Mouse (Mus musculus) yolk sac, embryonic 10.5 days (tissue): ENCODE data around the gene Limch1.

ENCODE experiments used
- DNase-seq: peaks from one replicate; pipeline ENCODE4 v3.0.0-alpha.2; 2017; ENCODE audit warnings: low spot score

Gene Limch1

DNA sequence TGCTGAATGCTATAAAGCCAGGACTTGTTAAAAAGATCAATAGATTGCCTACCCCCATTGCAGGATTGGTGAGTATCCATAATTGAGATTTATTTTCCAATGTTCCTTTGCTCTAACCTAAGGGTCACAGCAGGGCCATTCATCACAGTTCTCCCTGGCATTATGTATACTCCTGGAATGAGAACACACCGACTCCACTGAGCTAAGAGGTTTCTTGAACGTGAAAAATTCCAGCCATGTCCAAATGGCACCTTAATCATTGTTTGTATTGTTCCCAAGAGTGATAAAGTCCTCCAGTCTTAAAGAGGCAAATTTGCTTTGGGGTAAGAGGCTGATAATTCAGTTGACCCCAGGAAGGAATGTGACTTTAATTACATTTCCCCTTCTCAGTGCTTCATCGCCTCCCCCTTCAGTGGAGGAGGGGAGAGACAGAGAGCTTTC is 136.3 kb downstream of the Limch1 start:
- peak; percentile 11 for DNase-seq

DNA sequence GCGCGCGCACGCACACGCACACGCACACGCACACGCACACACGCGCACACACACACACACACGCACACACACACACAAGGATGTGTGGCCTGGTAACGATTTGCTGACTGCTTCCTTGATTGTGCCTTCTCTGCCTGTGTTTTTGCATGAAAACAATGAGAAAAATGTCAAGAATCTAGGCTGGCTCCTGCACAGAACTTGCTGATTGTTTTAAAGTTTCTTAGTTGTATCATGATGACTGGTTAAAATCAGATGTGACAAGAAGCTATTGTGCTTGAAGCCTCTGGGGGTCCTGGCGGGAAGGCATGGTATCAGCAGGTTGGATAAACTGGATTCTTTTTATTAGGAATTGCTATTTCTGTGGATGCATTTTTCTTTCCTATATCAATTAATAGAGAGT is 137.1 kb downstream of the Limch1 start:
- no peak for DNase-seq

DNA sequence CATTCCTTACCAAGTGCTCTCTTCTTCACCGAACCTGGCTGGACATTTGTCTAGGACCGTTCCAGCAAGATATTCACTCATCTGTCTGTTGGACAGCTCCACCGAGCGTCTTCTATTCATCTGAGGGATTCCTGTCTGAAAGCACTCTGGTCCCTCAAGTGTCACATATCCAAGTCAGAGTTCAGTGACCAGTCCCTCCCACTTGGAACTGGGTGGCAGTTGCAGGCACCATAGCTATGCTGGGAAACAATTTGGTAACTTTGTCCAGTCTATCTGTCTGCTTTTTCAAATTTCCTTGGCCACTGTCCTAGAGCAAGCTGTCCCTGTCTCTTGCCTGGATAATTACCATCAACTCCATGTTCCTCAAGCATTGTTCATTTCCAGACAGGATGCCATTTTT is 138.9 kb downstream of the Limch1 start:
- DNase-seq = no peak

DNA sequence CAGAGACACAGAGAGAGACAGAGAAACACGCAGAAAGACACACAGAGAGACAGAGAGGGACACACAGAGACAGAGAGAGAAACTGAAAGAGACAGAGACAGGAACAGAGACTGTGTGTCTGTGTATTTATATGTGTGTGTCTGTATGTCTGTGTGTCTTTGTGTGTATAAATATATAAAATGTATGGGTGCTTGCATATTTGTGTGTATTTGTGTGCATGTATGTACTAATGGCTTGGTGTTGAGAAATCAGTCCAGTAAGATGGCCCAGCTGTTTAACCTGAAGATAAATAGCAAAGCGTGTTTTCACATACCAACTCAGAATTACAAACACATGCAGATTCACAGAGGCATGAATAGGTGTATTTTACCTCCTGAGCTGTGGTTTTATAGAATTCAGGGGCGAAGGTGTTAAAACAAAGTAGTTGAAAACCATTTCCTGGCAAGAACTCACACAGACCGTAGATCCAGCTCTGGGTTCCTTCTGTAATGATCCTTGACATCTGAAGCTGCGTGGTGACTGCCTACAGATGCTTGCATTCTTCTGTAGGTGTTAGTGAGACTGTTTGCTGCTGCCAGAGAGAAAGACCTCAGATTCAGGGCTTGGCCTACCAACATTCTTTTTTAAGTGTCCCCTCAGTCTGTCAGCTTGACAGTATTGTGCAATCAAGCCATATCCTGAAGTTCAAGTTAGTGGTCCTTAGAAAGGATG is 140.9 kb downstream of the Limch1 start:
- DNase-seq = no peak

DNA sequence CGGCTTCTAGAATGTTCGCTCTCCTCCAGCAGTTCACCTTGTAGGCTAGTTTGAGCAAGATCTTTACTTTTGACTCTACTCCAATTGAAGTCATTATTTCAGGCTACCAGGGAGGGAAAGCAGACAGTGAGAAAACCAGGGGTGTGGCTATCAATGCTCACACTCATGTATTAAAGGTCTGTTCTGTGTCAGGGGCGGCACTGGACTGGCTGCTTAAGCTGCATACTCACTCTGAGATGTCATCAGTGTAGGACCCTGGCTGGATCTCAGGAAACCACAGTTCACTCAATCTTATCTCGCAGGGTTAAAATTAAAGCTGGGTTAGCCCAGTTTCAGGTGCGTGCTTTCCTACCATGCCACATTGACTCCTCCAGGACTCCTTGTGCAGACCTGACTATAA is 142.4 kb downstream of the Limch1 start:
- DNase-seq = no peak

DNA sequence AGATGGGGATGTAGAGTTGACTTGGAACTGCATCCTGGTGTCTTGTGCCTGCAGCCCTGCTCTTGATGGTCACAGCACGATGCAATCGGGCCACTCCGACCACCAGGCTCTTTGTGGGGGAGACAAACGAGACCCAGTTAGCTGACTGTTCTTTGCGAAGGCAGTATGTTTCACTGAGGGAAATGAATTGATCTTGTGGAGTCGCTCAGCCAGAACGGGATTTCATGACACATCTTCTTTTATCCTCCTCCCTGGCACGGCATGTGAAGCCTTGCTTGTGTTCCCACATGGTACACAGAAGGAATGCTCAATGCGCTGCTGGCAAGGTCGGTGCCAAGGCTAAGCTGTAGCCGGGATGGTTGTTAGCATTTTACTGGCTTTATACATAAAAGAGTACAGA is 143.7 kb downstream of the Limch1 start:
- DNase-seq = no peak

DNA sequence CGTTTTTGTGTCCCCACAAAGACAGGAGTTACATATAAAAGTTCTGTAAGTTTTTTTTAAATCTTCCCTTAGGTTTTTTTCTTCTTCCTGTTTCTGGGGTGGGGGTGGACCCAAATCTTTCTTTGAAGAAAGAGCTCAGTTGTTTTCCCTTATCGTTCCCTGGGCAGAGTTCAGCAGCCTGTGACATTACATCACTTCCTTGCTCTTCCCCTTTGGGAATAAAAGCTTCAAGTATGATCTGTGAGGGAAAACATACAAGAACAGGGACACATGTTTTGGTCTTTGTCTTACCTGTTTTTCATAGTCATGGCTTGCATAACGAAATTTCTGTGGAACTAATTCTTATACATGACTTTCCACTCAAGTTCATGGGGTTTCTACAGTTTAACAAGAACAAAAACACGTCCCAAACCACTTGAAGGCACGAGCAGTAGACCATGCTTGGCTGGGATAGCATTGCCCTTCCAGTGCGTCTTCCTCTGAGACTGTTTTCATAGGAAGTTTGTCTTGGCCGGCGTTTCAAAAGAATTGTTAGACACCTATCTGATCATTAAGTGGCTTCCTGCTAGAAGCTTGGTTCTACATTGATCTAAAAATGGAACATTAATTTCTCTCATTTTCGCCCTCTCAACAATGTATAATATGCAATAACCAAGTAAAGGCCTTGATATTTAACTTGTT is 150.0 kb downstream of the Limch1 start:
- no peak for DNase-seq

DNA sequence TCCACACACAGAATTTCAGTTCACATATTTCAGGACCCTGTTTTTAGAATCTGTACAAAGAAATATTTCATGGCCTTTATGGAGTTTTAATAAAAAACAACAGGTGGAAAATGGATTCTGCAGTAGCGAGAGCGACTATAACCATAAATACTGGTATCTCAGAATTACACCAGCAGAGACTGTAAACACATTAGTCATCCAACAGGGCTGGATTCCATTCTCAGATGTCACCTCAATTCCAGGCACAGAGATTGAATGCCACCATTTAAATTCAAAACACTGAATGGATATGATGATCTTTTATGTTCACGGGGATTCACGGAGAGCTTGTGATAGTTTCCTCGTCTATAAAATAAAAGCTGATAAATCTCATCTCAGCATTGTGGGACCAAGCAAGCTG is 152.0 kb downstream of the Limch1 start:
- DNase-seq = no peak

DNA sequence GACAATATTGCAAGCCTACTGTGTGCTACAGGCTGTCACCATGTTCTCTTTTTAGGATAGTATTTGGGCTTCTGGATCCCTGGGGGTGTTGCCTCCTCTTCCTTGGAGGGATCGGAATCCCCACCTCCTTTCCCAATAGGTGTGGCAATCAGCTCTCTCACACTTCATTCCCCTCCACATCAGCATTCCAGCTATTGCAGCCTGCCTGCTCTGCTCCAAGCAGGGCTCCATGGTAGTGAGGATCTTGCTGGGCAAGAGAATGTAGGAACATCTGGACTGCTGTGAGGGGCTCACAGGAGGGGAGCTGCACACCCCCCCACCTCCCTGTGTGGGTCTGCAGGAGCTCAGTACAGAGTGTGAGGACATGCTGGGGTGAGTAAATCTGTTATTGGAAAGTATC is 152.6 kb downstream of the Limch1 start:
- no peak for DNase-seq

DNA sequence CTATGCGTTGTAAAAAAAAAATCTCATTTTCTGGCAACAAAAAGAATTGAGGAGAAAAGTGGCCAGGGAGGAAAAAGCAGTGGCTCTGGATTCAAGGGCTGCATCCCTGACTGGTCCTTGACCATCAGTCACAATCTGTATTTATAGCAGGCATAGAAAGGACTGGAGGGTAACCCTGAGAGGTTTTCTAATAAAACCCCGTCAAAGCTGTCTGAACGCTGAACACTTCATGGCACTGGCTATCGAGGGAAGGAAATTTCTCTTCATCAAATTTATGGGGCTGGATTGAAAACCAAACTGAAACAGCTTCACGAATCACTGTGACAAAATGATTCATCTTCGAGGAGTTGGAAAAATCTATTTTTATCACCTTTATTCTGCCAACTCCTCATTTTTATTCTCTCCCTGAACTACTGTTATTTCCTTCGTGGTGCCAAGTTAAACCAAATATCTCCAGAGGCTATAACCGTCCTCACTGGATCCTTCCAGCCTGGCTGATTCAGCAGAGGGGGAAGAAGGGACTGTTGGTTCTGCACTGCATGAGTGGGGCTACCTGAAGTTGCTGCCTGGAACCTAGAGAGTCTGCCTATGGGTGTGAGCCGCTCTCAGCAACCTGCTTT is 153.3 kb downstream of the Limch1 start:
- no peak for DNase-seq

DNA sequence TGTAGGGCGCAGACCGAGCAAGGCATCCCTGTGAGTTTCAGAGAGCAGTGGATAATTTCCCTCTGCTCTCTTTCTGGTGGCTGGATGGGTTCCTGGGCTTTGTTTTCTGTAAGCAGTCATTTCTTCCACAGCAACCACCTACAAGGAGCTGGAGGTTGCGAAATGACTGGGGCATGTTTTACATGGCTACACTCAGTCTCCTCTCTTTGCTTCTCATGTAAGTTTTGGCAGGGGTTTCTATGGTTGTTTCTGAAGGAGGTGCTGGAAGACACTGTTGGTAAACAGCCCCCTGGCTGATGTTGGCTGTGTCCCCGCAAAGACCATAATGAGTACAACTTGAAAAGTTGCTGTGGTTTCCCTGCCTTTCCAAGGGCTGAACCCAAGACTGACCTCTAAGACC is 155.5 kb downstream of the Limch1 start:
- DNase-seq = no peak

DNA sequence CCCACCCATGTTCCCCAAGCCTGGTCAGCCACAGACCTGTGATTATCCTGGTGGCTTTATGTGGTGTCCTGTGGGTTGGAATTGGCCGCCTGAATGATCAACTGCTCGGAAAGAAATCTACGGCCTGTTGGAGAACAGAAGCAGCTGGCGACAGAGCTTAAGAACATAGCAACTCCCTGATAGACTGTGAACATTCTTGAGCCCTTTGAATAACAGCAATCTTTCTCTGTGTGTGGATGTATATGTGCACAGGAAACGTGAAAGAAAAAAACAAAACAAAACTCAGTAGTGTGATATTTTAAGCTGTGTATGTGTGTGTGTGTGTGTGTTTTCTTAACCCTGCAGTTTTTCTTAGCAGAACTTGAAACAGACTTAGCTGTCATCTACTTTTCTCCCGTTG is 159.2 kb downstream of the Limch1 start:
- DNase-seq = no peak

DNA sequence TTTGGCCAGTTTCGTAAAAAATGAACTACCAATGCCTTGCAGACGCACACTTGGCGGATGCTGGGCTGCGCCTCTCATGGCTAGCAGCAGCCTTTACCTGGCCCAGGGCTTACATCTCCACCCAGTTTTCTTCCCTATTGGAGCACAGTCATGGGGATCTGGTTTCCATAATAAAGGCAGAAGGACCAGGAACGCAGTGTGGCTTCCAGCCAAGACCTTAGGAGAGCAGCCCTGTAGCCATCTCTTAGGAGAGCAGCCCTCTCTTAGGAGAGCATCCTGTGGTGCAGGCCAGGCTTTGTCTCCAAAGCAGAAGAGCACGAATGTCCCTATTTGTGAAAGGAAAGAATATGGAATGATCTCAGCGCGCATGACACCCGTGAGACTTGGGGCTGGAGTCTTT is 163.3 kb downstream of the Limch1 start:
- DNase-seq = no peak

DNA sequence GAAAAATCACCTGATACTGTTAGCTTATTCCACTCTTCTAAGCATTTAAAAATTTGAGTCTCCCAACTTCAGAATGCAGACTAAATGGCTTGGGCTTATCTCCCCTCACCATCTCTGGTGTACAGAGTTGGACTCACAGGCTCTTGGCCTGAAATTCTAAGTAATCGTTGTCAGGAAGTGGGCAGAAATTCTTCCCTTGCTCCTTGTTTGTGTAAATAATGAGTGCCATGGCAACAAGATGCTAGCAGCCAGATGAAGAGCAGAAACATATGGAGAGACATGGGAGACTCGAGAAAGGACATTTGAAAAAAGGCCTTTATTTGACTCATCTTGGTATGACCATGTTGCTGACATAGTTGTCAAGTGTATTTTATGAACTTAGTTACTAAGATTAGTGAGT is 164.3 kb downstream of the Limch1 start:
- DNase-seq = no peak

DNA sequence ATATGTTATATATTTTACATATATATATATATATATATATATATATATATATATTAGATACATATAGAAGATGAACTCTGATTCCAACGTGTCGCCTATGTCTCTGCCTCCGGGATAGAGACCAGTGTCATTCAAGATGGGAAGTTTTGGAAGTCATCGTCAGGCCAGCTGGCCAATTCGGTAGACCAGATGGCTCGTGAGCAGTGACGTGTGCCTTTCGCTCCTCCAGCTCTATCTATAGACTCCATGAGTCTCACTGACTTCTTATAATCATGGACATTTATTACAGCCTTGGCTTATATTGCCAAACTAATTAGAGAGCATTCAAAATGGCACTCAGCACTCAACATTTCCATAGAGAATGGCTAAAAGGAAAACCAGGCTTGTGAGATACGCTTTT is 165.0 kb downstream of the Limch1 start:
- DNase-seq = no peak

DNA sequence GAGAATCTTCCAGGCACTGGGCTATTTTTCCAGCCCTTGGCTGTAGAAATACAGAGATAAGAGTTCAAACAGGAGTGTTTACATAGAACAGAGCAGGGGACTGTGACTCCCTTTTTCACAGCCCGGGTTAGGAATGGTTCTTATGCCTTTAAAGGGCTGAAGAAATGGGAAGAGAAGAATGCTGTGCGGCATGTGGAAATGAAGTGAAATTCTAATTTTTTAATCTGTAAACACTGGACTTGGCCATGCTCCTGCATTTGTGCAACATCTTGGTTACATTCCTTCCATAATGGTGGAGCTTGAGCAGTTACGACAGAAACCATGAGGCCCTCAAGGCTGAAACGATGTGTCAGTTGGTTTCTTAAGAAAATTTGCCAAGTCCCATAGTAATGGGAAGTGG is 165.4 kb downstream of the Limch1 start:
- DNase-seq = no peak

DNA sequence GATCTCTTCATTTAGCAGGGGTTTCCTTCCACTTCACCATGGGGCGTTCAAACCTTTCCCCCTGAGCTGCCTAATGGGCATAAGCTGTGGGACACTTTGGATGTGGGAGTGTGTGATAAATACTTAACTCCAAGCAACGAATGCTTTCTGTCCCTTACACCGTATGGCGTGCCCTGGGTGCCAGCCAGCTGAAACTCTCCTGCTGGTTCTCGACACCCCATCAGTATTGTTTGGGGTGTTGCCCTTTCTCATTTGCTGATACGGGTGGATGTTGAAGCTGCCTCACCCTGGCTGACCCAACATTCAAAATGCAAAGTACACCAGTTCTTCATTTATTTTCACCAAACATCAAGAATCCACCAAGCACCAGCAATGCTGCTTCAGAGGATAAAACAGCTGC is 168.2 kb downstream of the Limch1 start:
- no peak for DNase-seq

DNA sequence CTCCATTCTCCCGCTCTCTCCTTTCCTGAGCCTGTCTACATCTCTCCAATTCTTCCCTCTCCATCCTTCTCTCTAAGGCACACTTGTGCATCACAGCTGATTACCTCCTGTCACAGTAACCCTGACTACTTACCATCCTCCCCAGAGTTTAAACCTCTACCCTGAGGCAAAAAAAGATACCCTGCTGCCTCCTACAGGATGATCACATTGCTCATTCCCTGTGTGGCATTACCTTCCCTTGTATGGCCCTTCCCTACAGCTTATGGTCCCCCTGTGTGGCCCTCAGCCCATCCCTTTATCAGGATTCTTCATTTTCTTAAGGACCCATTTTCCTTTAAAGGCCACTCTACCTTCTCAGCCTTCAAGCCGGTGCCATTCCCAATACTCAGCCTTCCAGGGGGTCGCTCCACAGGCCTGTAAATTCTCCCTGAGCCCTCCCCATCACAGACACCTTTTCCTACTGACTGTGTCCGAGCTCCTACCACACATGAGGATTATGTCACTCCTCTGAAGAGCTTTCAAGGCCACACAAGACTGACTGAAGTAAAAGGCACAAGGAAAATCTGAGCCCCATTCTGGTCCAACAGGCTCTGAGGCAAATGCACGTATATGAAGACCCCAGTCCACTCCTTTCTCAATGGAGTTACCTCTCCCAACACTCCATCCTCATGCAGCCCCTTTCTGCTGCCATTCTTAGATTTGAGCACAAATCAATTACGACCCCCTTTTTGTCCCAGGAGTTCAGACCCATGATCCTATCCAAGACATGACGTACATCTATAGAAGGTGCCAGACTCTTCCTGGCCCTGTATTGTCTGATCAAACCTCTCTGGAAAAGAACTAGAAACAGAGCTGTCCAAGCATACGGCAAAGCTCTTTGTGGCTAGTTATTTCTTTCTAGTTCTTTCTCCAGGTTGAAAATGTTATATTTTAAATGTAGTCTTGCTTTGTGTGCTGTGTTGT is 172.0 kb downstream of the Limch1 start:
- DNase-seq = no peak

DNA sequence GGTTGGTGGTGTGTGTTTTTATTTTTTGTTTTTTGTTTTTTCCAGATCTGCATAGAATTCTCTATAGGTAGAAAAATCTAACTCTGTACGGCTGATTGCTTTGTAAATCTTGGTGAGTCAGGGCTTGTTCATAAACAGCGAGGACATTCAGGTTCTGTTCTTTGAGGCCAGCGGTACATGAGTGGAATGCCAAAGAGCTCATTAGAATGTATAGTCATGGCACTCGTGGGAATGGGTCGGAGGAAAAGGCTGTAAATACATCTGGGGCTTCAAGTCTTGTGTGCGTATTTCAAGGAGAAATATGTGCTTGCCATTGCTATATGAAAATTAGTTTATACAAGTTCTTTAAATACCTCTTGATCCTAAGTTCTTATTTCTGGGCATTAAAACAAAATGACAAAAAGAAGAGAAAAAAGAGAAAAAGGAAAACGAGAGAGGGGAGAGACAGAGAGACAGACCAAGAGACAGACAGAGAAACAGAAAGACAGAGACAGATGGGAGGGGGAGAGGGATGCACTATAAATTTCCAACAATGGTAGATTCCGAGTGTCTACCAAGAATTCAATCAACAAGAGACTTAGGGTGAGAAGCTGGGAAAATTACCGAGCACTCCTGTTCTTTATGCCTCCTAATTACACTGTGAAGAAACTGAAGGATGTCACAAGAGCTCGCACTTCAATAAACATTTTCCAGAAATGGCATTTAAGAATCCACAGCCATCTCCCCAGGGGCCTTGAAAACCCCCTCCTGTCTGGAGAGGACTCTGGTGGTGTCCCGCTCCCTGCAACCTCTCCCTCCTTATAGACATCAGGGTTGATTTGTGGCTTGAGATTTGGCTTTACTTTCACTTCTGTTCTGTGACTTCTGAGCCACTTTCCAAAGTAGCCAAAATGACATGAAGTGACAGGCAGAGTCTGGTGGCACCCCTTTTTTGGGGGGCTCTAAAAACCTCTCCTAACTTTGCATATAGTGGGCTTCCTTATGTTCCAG is 173.0 kb downstream of the Limch1 start:
- DNase-seq = peak; percentile 8

DNA sequence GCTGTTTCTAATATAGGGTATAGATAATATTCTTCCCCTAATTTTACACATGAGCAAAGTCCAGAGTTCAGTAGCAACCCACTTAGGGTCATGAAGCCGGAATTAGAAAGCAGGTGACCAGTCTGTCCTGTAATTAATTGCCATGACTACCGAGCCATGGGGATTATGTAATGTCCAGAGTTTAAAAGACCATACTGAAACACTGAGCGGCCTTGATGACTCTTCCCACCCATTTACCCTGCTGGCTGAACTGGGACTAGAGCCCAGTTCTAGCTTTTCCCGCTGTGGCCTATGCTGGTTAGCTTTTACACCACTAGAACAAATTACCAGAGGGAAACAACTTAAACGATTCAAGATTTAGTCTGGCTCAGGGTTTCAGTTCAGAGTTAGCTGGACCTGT is 177.0 kb downstream of the Limch1 start:
- DNase-seq = no peak

DNA sequence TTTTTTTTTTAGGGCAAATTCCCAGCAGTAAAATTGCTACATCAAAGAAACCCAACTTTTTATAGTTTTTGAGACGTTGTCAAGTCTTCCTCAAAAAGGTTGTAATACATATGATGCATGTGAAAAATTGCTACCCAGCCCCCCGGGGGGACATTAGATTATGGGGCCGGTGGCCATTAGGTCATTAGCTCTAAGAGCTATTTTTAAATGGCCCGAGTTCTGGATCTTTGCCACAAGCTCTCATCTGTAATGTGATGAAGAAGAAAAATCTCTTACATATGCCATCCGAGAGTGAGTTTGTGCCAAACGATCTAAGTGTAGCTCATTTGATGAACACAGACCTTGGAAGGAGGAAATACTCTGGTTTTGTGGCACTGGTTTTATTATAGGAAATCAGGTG is 183.7 kb downstream of the Limch1 start:
- no peak for DNase-seq
